Mouse (Mus musculus) thymus, adult 2 months (tissue): ENCODE measurements around the gene Rab11fip4. TPM values are rescaled to one million over a fixed set of nuclear protein-coding genes. Genes with fewer than 3 reads are reported as not detected.

ENCODE experiments used
- DNase-seq: peaks from one replicate; pipeline ENCODE4 v3.0.0; 2021
- H3K27ac ChIP-seq: fragments of 200-500 bp; 2 replicates; pipeline ENCODE4 v1.5.1; 2012; ENCODE audit warnings: low read length, control low read depth; ENCODE audit not compliant: control insufficient read depth, insufficient read depth
- H3K27me3 ChIP-seq: fragments of 200-500 bp; 2 replicates; pipeline ENCODE4 v1.6.1; 2012; ENCODE audit warnings: mild to moderate bottlenecking, low read length, moderate library complexity, mixed read lengths; ENCODE audit not compliant: control insufficient read depth, insufficient read depth
- H3K36me3 ChIP-seq: fragments of 200-500 bp; 2 replicates; pipeline ENCODE4 v1.6.1; 2012; ENCODE audit warnings: mild to moderate bottlenecking, low read length, moderate library complexity; ENCODE audit not compliant: control insufficient read depth, insufficient read depth
- H3K4me1 ChIP-seq: fragments of 200-500 bp; replicated peaks from 2 replicates; pipeline ENCODE4 v1.6.1; 2012; ENCODE audit warnings: low read length; ENCODE audit not compliant: control insufficient read depth, insufficient read depth
- H3K4me3 ChIP-seq: fragments of 200-500 bp; 2 replicates; pipeline ENCODE4 v1.5.1; 2012; ENCODE audit warnings: mild to moderate bottlenecking, low read length, control low read depth, moderate library complexity; ENCODE audit not compliant: control insufficient read depth, insufficient read depth
- CTCF ChIP-seq: fragments of 200-500 bp; IDR thresholded peaks from 2 replicates; pipeline ENCODE4 v1.5.1; 2012; ENCODE audit warnings: mild to moderate bottlenecking, control low read depth, low read length, moderate library complexity, borderline replicate concordance; ENCODE audit not compliant: control insufficient read depth, poor library complexity, insufficient read depth; ENCODE audit errors: extremely low read depth
- POLR2A ChIP-seq: fragments of 200-500 bp; IDR thresholded peaks from 2 replicates; pipeline ENCODE4 v1.6.1; 2012; ENCODE audit warnings: mild to moderate bottlenecking, low read length, control low read depth, moderate library complexity; ENCODE audit not compliant: control insufficient read depth, poor library complexity, insufficient read depth; ENCODE audit errors: extremely low read depth
- whole genome bisulfite sequencing: fragments of 180-500 bp; shearing (Covaris S2); methylation state at CpG from one replicate; pipeline ENCODE4 v1.1.7; 2018; 5-methylcytosine and 5-hydroxymethylcytosine counted together
- polyA plus RNA-seq: library from polyadenylated mRNA; depleted of rRNA; stranded (reverse); fragments of >200 nt; gene quantifications from 2 replicates; pipeline ENCODE4 v1.2.3, GENCODE M21; 2012

Rab11fip4 gene
- polyA plus RNA-seq, 1 experiment: 36.8 TPM

DNA sequence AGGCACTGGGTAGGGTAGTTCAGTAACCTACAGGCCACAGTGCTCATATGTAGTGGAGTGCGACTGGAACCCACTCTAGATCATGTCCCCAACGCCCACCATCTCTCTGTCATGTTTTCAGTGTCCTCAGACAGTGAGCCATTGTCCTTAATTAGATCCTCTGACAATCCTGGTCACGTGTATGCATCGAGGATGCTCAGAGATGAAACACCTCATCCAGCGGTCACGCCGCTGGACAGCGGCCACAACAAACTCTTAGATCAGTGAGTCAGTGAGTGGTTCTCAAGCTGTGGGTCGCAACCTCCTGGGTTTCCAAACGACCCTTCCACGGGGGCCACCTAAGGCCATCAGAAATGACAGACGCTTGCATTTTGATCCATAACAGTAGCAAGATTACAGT, 84.3 kb downstream of the Rab11fip4 start:
- H3K27ac ChIP-seq: no peak overlapping the region
- WGBS: 96% methylated on average over 12 of the region's 12 CpGs
- no peak for DNase-seq
- TF ChIP-seq CTCF (no peak), POLR2A (no peak)
- H3K27me3 ChIP-seq: no peaks in the 10 kb centered on the region
- H3K4me1 ChIP-seq: peaks cover 33% of the 10 kb centered on the region
- no peaks in the 10 kb centered on the region for H3K36me3 ChIP-seq
- no peak overlapping the region for H3K4me3 ChIP-seq

- DNase-seq: no peak
- Histone ChIP-seq H3K4me1 (peaks cover 26% of the 10 kb centered on the region), H3K36me3 (no peaks in the 10 kb centered on the region), H3K4me3 (no peak overlapping the region), H3K27me3 (no peaks in the 10 kb centered on the region), H3K27ac (no peak overlapping the region)
- TF ChIP-seq CTCF (no peak), POLR2A (no peak)
- 96% methylated on average over 6 of the region's 6 CpGs for WGBS
These were observed 85.0 kb downstream of the Rab11fip4 start for GRCm38 (mm10) chr11:79675994-79676393.

DNA sequence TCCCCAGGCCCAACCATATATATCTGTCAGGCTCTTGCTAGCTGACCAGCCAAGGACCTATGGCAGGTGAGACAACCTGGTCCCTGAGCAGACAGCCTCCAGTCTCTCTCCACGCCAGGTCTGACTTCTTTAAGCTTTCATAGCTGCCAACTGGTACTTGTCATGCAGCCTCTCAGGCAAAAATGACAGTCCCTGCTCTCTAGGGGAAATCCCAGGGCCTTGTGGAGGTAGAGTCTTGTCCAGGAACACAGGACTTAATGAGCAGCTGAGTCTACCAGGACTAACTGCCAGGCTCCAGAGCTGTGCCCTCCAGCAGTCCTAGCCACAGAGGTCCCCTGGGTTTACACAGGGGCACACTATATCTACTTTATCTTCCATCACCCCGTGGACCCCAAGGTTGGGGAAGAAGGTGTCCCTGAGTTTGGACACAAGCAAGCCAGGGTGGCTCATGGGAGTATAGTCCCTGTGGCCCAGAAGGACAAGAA, 85.5 kb downstream of the Rab11fip4 start:
- 87% methylated on average over 2 of the region's 2 CpGs for WGBS
- H3K27ac ChIP-seq: no peak overlapping the region
- H3K27me3 ChIP-seq: no peaks in the 10 kb centered on the region

DNA sequence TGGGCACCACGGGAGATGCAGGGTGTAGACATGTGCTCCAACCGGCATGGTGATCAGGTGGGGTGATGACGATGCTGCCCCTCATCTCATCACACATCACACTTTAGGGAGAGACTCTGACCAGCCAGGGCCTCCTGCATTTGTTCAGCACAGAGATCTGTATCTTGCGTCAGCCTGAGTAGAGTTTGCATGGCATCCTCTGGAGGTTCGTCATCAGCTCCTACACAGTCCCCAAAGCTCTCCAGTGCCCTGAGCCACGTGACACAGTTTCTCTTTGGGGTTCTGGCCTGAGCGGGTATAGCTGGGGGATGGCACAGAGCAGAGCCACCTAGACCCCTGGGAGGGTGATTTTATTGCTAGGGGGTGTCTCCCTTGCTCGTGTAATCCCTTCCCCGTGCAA, 86.4 kb downstream of the Rab11fip4 start:
- DNase-seq: no peak
- no peaks in the 10 kb centered on the region for H3K27me3 ChIP-seq
- no peaks in the 10 kb centered on the region for H3K36me3 ChIP-seq
- H3K4me3 ChIP-seq: no peak overlapping the region
- 94% methylated on average over 9 of the region's 9 CpGs for WGBS
- TF ChIP-seq POLR2A (no peak), CTCF (no peak)
- peaks cover 20% of the 10 kb centered on the region for H3K4me1 ChIP-seq
- H3K27ac ChIP-seq: no peak overlapping the region

More for the DNA sequence above, 85.5 kb downstream of the Rab11fip4 start:
- Histone ChIP-seq H3K36me3 (no peaks in the 10 kb centered on the region), H3K4me3 (no peak overlapping the region), H3K4me1 (peaks cover 22% of the 10 kb centered on the region)
- DNase-seq: no peak
- no peak for TF ChIP-seq CTCF
- TF ChIP-seq POLR2A: no peak

DNA sequence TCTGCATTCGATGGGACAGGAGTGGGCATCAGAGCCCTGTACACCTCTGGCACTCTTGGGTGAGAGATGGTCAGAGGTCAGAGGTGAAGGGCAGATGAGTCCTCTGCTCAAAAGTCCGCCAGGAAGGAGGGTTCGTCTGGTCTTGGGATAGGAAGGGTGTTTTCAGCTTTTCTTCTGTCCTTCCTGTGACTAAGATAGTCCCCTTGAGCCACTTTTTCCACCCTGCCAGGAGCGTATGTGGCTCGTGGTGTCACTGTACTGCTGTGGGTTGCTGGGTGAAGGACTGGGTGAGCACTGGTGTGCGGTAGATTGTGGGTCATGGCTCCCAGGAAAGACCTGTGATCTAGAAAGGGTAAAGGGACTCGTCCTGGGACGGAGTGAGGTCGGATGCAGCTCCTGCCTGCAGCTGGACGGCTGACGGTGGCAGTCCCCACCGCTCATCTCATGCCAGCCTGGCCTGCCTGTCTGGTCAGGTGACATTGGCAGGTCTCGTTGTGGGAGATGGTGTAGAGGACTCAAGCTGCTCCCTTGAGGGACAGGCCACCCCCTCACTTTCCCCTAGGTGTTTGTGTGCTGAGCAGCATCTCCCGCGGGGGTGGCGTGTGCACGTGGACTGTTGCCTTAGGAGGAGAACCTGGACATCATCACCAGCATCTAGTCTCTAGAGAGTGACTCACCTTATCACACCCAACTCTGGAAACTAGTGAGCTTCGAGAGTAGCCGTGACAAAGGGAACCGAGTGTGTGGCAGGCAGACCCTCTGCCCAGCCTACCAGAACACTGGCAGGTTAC, 87.5 kb downstream of the Rab11fip4 start:
- no peaks in the 10 kb centered on the region for H3K27me3 ChIP-seq
- no peak for DNase-seq
- no peaks in the 10 kb centered on the region for H3K36me3 ChIP-seq
- WGBS: 93% methylated on average over 20 of the region's 20 CpGs
- no peak overlapping the region for H3K27ac ChIP-seq
- no peak overlapping the region for H3K4me3 ChIP-seq
- H3K4me1 ChIP-seq: peaks cover 11% of the 10 kb centered on the region
- TF ChIP-seq CTCF (no peak), POLR2A (no peak)

- Histone ChIP-seq H3K36me3 (no peaks in the 10 kb centered on the region), H3K4me3 (no peak overlapping the region), H3K27me3 (no peaks in the 10 kb centered on the region), H3K4me1 (no peaks in the 10 kb centered on the region), H3K27ac (no peak overlapping the region)
- WGBS: 93% methylated on average over 5 of the region's 5 CpGs
- no peak for DNase-seq
- TF ChIP-seq CTCF: no peak
- TF ChIP-seq POLR2A: no peak
These were observed 88.9 kb downstream of the Rab11fip4 start for GRCm38 (mm10) chr11:79679929-79680328.

DNA sequence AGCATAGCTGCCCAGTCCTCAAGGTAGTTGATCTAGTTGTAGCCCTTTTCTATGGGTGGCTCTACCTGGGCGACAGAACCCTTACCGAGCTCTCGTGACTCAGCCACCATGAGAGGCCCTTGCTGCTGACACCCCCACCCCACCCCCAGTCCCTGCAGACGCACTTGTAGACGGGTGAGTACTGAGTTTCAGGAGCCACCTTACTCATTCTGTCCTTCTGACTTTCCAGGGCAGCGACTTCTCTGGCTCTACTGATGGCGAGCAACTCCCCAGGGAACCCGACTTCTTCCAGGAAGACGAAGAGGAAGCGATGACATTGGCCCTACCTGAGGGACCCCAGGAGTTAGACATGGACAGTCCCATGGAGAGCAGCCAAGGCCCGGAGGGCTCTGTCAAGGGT, 89.5 kb downstream of the Rab11fip4 start:
- Histone ChIP-seq H3K27me3 (no peaks in the 10 kb centered on the region), H3K4me1 (no peaks in the 10 kb centered on the region), H3K4me3 (no peak overlapping the region), H3K27ac (no peak overlapping the region), H3K36me3 (no peaks in the 10 kb centered on the region)
- no peak for DNase-seq
- TF ChIP-seq POLR2A (no peak), CTCF (no peak)
- WGBS: 96% methylated on average over 11 of the region's 11 CpGs

DNA sequence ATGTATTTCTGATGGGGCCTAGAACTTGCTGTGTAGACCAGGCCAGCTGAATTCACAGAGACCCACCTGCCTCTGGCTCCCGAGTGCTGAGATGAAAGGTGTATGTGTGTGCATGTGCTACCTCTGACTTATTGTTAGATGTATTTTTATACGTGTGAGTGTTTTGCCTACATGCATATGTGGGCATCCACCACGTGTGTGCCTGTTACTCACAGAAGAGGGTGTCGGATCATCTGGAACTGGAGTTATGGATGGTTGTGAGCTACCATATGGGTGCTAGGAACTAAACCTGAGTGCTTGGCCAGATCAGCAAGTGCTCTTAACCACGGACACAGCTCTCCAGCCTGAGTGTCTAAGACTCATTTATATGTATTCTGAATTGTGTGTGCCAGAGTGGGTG, 90.2 kb downstream of the Rab11fip4 start:
- no peak for DNase-seq
- no peaks in the 10 kb centered on the region for H3K27me3 ChIP-seq
- H3K27ac ChIP-seq: no peak overlapping the region
- TF ChIP-seq CTCF (no peak), POLR2A (no peak)
- no peaks in the 10 kb centered on the region for H3K4me1 ChIP-seq
- H3K4me3 ChIP-seq: no peak overlapping the region
- H3K36me3 ChIP-seq: no peaks in the 10 kb centered on the region
- 88% methylated on average over 5 of the region's 5 CpGs for WGBS
